Mouse (Mus musculus) thymus, adult 2 months (tissue): ENCODE results near the gene Cdk17.
A peak's percentile ranks its signal among the peaks of the same experiment; 100 is the strongest.

ENCODE experiments used
- CTCF ChIP-seq: fragments of 200-500 bp; IDR thresholded peaks from 2 replicates; pipeline ENCODE4 v1.5.1; 2012; ENCODE audit warnings: mild to moderate bottlenecking, control low read depth, low read length, moderate library complexity, borderline replicate concordance; ENCODE audit not compliant: control insufficient read depth, poor library complexity, insufficient read depth; ENCODE audit errors: extremely low read depth
- POLR2A ChIP-seq: fragments of 200-500 bp; IDR thresholded peaks from 2 replicates; pipeline ENCODE4 v1.6.1; 2012; ENCODE audit warnings: mild to moderate bottlenecking, low read length, control low read depth, moderate library complexity; ENCODE audit not compliant: control insufficient read depth, poor library complexity, insufficient read depth; ENCODE audit errors: extremely low read depth

- TF ChIP-seq CTCF (peak; percentile 65; the same call in 1 of the 2 replicates), POLR2A (no peak)
Measured at GRCm38 (mm10) chr10:93283258-93283657, 122.6 kb downstream of the Cdk17 start.
